Mouse (Mus musculus) gastrocnemius, adult 2 months (tissue): ENCODE measurements around the gene Camkk1. TPM values are rescaled to one million over a fixed set of nuclear protein-coding genes. Genes with fewer than 3 reads are reported as not detected.

ENCODE experiments used
- DNase-seq: peaks from one replicate; pipeline ENCODE4 v3.0.0; 2022
- H3K27ac ChIP-seq: fragments of 200-600 bp; 2 replicates; pipeline ENCODE4 v1.8.1; 2022; ENCODE audit warnings: mild to moderate bottlenecking
- H3K4me3 ChIP-seq: fragments of 200-600 bp; 2 replicates; pipeline ENCODE4 v1.8.1; 2022; ENCODE audit warnings: mild to moderate bottlenecking, moderate library complexity
- CTCF ChIP-seq: fragments of 200-600 bp; IDR thresholded peaks from 2 replicates; pipeline ENCODE4 v1.8.1; 2022; ENCODE audit warnings: antibody characterized with exemption, mild to moderate bottlenecking, moderate library complexity
- intact Hi-C: fragments of 180-260 bp; cut with DNase I; formaldehyde crosslinking; loops from one replicate; pipeline ENCODE4 v1.15.1; 2025
- total RNA-seq, 2 experiments: library from RNA; stranded (reverse); gene quantifications; 2 replicates each; pipeline ENCODE4 v1.2.3; 2021

Camkk1 gene
- total RNA-seq, 2 experiments from 2014 or later = 0.43 to 0.89 TPM

DNA sequence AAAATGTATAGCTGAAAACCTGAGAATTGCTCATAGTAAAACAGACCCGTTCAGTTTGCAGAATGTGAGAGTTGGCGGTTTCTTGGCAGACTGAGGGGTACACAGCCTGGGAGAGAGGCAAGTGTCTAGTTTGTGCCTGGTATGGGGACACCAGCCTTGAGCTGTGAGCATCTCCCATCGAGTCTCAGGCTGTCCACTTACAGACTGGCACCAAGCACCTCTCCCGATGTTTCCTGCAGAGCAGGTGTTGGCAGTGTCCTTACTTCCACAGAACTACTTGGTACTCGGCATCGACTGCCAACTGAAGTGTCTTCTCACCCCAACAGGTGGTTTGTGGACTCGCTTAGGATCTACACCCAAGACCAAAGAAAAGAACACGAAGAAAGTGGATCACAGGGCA, 59.8 kb downstream of the Camkk1 start:
- Histone ChIP-seq H3K4me3 (no peak overlapping the region), H3K27ac (no peak overlapping the region)
- TF ChIP-seq CTCF = no peak
- DNase-seq = no peak
- intact Hi-C loops = no loop called here

DNA sequence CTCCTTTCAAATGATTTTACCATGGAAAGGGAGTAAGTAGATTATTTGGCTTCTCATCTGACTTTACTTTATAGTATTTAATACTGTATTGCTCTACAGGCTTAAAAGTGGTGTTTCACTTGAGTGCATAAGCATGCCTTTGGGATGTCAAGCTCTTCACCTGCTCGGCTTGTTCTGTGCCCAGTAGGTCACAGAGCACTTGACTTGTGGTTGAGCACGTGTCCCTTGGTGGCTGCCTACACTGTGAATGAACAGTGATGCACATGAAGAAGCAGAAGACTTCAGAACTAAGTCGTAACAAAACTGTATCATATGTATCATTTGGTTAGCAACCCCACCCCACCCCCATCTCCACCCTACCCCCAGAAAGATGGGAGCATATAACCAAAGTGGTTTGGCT, 61.5 kb downstream of the Camkk1 start:
- Histone ChIP-seq H3K4me3 (no peak overlapping the region), H3K27ac (no peak overlapping the region)
- intact Hi-C loops = no loop called here
- no peak for TF ChIP-seq CTCF
- DNase-seq = no peak

DNA sequence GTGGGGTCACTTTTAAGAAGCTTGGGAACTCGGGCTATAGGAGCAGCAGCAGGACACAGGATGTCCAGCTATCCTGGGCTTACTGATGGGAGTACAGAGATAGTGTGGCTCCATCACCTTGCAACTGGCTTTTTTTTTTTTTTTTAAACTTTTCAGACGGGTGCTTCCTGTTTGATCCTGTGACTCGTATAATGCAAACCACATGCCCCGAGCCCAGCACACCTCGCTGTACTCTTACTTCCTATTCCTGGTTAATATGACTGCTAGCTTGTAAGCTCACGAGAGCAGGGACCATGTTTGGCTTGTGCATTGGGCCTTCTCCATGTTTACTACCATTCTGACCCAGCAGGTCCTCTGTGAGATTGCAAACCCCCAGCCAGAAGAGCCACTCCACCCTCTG, 65.5 kb downstream of the Camkk1 start:
- no peak overlapping the region for H3K4me3 ChIP-seq
- intact Hi-C loops = no loop called here
- no peak for DNase-seq
- peak overlapping the region; percentile 13; the same call in 1 of the 2 replicates for H3K27ac ChIP-seq
- TF ChIP-seq CTCF = no peak

DNA sequence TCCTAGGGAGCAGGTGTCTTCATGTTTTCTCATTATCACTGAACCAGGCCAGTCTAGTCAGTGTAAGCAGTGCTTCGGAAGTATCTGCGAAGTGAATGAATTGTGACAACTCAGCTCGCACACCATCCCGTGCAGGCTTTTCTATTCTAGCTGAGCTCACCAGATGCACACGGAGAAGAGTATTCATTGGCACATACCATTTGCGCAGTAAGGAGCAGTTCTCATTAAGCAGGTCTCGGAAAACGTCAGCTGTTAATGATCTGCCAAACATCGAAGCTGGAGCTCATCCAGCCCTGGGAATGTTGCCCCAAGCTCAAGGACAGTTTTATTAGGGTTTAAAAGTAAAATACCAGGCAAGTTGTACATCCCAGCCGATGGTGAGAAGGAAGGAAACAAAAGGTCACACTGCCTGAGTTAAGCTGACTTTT, 66.0 kb downstream of the Camkk1 start:
- Histone ChIP-seq H3K27ac (peak overlapping the region; percentile 13), H3K4me3 (no peak overlapping the region)
- TF ChIP-seq CTCF = no peak
- no peak for DNase-seq
- intact Hi-C loops = no loop called here

DNA sequence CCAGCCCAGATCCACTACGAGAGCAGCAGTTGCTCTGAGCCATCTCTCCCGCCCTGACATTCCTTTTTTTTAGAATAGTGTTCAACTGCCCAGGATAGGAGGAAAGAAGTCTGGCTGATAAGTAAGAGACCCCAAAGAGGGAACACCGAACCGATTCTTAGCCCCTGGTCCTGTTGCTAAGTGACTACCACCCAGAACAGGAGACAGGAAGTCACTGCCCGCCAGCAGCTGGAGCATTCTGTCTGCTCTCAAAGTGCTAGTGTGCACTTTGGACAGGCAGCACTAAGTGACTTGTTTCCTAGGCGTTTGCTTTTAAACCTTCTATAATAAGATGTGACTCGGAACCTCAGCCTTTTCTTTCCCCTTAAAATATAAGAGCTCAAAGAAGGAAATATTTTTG, 66.6 kb downstream of the Camkk1 start:
- TF ChIP-seq CTCF = no peak
- peak overlapping the region; percentile 13 for H3K27ac ChIP-seq
- intact Hi-C loops = no loop called here

DNA sequence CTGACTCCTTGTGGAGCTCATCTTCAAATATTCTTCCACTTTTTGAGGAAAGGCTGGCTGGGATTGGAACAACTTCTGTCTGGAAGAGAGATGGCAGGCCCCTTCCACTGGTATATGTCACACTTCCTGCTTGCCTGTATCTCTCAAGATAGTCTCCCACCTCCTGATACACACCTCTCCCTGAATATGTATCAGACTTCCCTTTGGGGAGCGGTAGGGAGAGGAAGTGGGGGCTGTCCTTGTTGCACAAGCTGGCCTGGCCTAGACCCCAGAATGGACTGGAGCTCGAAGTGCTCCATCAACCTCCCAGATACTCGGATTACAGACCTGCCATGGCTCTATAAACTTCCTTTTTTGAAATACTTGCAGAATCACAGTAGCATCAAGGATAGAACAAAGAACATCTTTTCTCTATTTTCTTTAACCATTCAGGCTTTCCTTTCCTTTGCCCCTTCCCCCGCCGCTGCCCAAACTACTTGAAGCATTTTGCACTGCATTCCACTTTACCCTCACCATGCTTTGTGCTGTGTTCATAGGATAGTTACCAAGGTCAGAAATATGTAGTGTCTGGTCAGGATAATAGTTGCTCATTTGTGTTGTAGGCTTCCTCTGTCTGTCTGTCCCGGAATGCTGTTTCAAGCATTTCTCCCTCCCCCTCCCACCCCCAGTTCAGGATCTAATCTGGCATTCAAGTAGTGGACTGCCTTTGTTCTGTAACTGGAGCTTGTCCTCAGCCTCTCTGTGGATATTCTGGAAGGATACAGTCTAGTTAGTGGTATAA, 69.1 kb downstream of the Camkk1 start:
- Histone ChIP-seq H3K27ac (no peak overlapping the region), H3K4me3 (no peak overlapping the region)
- DNase-seq = no peak
- TF ChIP-seq CTCF = no peak
- intact Hi-C loops = no loop called here

More for the DNA sequence above, 66.6 kb downstream of the Camkk1 start:
- H3K4me3 ChIP-seq = no peak overlapping the region
- no peak for DNase-seq

DNA sequence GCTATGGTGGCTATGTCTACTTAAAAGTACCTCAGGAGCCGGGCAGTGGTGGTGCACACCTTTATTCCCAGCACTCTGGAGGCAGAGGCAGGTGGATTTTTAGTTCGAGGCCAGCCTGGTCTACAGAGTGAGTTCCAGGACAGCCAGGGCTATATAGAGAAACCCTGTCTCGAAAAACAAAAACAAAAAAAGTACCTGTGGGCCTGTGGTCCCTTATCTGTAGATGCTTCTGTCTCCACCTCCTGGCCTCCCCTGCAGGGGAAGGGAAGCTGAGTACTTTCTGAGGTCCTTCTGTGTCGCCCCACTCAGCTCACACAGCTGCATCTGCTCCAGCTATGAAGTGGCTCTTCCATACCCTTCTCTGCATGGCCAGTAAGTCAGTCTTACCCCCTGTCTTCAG, 71.5 kb downstream of the Camkk1 start, which contains the start of gene Itgae:
Gene Itgae, plus strand, starts transcription at position 301 of the 400 bp plus-strand sequence.
- DNase-seq = no peak
- intact Hi-C loops = no loop called here
- no peak within 1 kb of the TSS for H3K27ac ChIP-seq
- H3K4me3 ChIP-seq = no peak within 1 kb of the TSS
- TF ChIP-seq CTCF = no peak

DNA sequence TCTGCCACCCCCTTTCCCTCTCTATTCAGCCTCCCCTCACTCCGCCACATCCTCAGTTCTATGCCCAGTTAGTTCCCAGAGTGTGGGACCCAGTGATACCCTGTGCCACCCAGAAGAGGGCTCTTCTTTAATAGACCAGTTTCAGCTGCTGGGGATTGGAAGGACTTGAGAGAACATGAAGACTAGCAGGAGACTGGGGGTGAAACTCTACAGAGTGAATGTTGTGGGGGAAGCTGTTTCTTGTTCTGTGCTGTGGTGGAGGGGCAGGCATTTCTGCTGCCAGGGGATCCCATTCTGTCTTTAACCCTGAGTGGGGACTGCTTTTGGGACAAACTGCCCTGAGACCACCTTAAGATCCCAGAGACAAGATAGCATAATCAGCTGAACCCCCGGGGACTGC, 72.0 kb downstream of the Camkk1 start:
- no peak overlapping the region for H3K4me3 ChIP-seq
- intact Hi-C loops = no loop called here
- no peak overlapping the region for H3K27ac ChIP-seq
- DNase-seq = no peak
- TF ChIP-seq CTCF = no peak

Other genes starting within 250 kb of the Camkk1 start
- gene Cyb5d2, start 222.9 kb upstream of the Camkk1 start, total RNA-seq = 10 to 100 TPM; 18.5 to 22.3 TPM
- gene Zzef1, start 222.8 kb upstream of the Camkk1 start, total RNA-seq = 10 to 100 TPM; 12.8 to 13.3 TPM
- gene Atp2a3, start 57.8 kb upstream of the Camkk1 start, total RNA-seq = 1 to 10 TPM; 5.1 to 6.2 TPM
- gene P2rx1, start 19.9 kb upstream of the Camkk1 start, total RNA-seq = under 1 TPM; 0.15 to 0.56 TPM
- gene Ncbp3, start 28.8 kb downstream of the Camkk1 start, total RNA-seq = 1 to 10 TPM; 3.2 to 3.9 TPM
- gene Itgae, start 71.6 kb downstream of the Camkk1 start, total RNA-seq = under 1 TPM; 0.08 to 0.17 TPM
- under 1 TPM in 1 of 2 experiments, not detected in 1; 0.08 TPM for gene Haspin, start 119.3 kb downstream of the Camkk1 start, total RNA-seq
- gene P2rx5, start 141.4 kb downstream of the Camkk1 start, total RNA-seq = 10 to 100 TPM in 1 of 2 experiments, 1 to 10 TPM in 1; 7.0 to 12.9 TPM
- 10 to 100 TPM; 82.6 to 93.4 TPM for gene Emc6, start 158.0 kb downstream of the Camkk1 start, total RNA-seq
- 10 to 100 TPM in 1 of 2 experiments, 1 to 10 TPM in 1; 6.5 to 13.9 TPM for gene Tax1bp3, start 158.1 kb downstream of the Camkk1 start, total RNA-seq
- gene Ctns, start 180.0 kb downstream of the Camkk1 start, total RNA-seq = 1 to 10 TPM; 5.7 to 7.8 TPM
- under 1 TPM; 0.50 to 0.66 TPM for gene Shpk, start 180.5 kb downstream of the Camkk1 start, total RNA-seq
- gene Trpv1, start 215.3 kb downstream of the Camkk1 start, total RNA-seq = under 1 TPM; 0.06 to 0.20 TPM
- gene Trpv3, start 248.4 kb downstream of the Camkk1 start, total RNA-seq = not detected